Mouse (Mus musculus): ENCODE measurements at regions not wholly inside any gene's neighbourhood (a gene's known extent, or its start where the extent isn't known, plus 50 kb on each side); places are given as distances from the start of the nearest gene placed in this dataset.

DNA sequence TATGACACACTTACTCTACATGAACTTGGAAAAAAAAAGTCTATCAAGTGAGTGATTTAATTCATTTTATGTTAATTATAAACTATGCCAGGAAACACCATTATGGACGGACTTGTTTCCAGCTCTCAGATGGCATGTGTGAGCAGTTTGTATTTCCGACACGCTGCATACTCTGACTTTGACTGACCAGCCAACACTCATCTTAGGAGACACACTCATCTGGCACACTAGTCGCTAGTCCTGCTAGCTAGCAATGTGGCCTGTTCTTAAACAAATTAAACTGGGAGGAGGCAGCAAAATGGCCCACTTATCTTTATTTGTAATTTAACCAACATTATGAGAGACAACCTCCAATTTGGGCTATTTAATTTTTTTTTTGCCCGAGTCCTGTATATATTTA lies 413.4 kb upstream of the Hnrnpa3 start:
- TF ChIP-seq CTCF (IDR thresholded peaks at IDR 0.05; ENCODE audit: borderline replicate concordance, insufficient read depth, low read depth, low read length) = no peak
- TF ChIP-seq POLR2A (IDR thresholded peaks at IDR 0.05; ENCODE audit: borderline replicate concordance, insufficient read depth, low read length) = no peak
